Mouse (Mus musculus) Muller cell, postnatal 12 days (primary cell): ENCODE results near the gene Il31.

ENCODE experiments used
- DNase-seq: peaks from one replicate; pipeline ENCODE4 v3.0.0-alpha.2; 2015; ENCODE audit errors: inconsistent ontology term

The Il31 gene

GRCm38 (mm10) chr5:123473817-123474216 is 15.5 kb downstream of the Il31 start:
- no peak for DNase-seq

DNA sequence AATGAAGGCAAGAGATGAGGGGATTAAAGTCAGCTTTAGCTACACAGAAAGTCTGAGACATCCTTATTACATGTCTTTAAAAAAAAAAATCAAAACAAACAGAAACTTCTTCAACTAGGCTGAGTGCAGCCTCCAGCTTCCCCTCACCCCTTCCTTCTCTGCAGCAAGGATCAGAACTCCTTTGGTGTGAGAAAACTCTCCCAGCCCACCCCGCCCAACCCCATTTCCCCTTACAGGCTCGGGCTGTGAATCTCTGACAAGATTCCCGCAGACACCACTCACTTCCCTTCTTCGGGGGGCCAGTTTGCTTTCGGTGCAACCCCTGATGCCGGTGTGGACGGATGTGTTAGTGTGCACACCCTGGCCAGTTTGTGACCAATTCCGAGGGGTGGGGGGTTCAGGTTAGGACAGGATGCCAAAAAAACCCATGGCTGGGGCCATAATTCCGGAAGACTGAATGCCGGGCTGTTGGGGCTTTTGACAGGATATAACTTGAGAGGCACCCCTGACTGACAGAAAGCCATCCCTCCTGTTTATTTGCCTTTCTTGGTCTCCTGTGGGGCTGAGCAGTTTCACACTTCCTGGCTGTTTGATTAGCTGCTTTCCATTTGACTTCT is 18.4 kb downstream of the Il31 start:
- DNase-seq, result no peak

DNA sequence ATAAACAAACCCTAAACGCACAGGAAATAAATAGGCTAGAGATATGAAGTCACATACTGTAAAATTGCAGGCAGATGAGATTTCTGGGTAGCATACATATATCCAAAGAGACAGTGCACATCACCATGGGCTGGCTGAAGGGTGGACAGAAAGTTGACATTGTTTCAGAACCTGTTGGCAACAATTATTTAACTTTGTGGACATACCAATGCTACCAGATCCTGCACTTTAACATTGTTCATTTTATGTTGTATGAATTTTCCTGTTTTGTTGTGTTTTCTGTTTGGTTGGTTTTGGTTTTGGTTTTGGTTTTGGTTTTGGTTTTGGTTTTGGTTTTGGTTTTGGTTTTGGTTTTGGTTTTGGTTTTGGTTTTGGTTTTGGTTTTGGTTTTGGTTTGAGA is 24.7 kb downstream of the Il31 start:
- no peak for DNase-seq

- DNase-seq, result no peak
Observed at GRCm38 (mm10) chr5:123461420-123461819, 27.9 kb downstream of the Il31 start.

DNA sequence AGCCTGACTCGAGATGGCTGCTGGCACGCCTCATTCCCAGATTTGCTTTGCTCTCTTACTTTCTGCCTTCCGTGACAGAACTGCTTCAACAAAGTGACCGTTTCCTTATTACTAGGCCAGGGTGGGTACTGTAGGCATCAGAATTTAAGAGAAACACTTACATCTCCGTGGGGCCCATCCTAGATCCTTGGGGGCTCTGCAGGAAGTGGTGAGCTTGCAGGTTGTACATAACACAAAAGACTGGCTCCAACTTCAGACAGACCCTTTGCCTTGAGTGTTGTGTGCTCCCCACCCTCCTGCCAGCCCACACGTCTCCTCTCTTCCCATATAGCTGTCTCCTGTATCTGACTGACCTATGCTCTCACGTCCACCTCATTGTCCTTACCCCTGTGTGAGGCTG is 37.4 kb downstream of the Il31 start:
- DNase-seq, result no peak

- no peak for DNase-seq
Observed at GRCm38 (mm10) chr5:123444849-123445334, 44.4 kb downstream of the Il31 start.

GRCm38 (mm10) chr5:123444069-123444468 is 45.2 kb downstream of the Il31 start:
- peak; percentile 62 for DNase-seq

- no peak for DNase-seq
Observed at GRCm38 (mm10) chr5:123442283-123442682, 47.0 kb downstream of the Il31 start.

DNA sequence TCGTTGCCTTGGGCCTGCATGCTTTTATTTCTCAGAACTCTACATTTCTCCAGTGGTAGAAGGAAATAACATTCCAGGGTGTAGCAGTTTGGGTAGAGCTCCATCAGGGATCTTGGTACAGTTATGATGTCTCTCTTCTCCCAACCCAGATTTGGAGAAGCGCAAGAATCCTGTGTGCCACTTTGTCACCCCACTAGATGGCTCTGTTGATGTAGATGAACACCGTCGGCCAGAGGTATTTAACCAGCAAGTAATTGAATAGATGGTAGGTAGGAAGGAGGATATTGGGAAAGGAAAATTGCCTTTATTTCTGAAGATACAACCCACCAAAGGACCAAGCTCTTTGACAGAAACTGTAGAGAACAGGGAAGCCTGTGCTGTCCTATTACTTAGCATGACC is 48.6 kb downstream of the Il31 start:
- DNase-seq, result no peak

GRCm38 (mm10) chr5:123439941-123440340 is 49.3 kb downstream of the Il31 start:
- no peak for DNase-seq

DNA sequence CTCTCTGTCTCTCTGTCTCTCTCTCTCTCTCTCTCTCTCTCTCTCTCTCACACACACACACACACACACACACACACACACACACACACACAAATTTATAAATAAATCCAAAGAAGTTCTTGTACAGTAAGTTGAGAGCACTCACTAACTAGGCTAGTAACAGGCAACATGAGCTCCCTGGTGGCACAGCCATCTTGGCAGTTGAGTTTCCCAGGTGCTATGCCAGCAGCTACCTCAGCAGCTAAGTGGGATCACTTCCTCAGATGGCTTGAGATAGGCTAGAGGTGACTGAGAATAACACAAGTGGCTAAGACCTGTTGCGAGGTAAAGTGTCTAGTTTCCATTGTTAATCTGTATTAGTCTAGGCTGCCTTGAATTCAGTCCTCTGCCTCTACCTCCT is 50.0 kb downstream of the Il31 start:
- DNase-seq, result no peak

DNA sequence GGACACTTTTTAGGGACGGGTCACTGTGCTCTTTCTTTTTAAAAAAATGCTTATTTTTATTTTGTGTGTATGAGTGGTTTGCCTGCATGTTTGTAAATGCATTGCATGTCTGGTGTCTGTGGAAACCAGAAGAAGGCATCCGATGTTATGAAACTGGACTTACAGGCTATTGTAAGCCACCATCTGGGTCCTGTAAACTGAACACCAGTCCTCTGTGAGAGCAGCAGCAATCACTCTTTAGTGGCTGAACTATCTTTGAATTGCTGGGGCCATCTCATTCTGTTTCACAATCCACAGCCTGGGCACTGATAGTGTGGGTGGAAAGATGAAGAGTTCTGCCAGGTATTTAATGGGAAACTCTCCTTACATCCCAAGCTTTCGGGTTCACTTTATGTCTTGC is 50.9 kb downstream of the Il31 start:
- no peak for DNase-seq

- DNase-seq, result no peak
Observed at GRCm38 (mm10) chr5:123436780-123437175, 52.5 kb downstream of the Il31 start.

DNA sequence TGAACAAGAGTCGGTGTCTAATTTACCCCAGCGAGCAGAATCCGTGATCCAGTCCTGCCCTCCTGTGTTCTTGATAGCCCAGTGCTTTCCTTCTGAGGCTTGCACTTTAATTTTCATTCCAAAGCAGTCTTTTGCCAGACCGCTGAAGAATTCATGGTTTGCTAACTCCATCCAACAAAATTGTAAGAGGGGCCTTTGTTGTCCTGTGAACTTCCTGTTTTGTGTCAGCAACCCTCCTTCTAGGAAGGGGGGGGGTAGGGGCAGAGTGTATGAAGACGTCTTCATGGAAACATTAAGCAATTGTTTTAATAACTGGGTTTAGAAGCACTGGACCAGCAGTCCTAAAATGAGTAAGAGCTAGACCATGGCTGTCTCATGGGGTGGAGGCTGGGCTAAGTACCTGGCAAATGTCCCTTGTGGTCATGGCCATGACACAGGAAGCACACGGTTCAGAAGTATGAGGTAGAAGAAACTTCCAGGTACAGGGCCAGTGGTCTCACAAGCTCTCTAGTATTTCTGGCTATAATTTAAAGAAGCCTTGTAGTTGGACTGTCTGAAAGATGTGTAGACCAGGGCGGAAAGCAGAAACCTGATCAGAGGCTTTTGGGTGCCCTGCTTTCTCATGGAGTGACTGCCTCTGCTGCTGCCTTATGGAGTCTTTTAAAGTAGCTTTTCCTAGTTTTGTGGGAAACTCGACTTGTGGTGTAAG is 53.1 kb downstream of the Il31 start:
- DNase-seq, result peak; percentile 90

GRCm38 (mm10) chr5:123432305-123432874 is 56.9 kb downstream of the Il31 start:
- DNase-seq, result peak; percentile 88

- DNase-seq, result no peak
Observed at GRCm38 (mm10) chr5:123431524-123432304, 57.6 kb downstream of the Il31 start.
